Mouse (Mus musculus) C2C12 (cell line): ENCODE data around the gene Nfix. TPM values are rescaled to one million over a fixed set of nuclear protein-coding genes. Genes with fewer than 3 reads are reported as not detected.

Experiments
- H3K27me3 ChIP-seq: one replicate; pipeline ENCODE4 v1.6.1; 2011; ENCODE audit not compliant: control insufficient read depth, insufficient read depth, insufficient read length
- H3K36me3 ChIP-seq: one replicate; pipeline ENCODE4 v1.6.1; 2011; ENCODE audit not compliant: control insufficient read depth, insufficient read depth
- H3K4me3 ChIP-seq: one replicate; pipeline ENCODE4 v1.5.1; 2011; ENCODE audit warnings: mild to moderate bottlenecking, control low read depth; ENCODE audit not compliant: poor library complexity, insufficient read depth, severe bottlenecking
- H3K79me2 ChIP-seq: one replicate; pipeline ENCODE4 v1.6.1; 2011; ENCODE audit not compliant: control insufficient read depth, insufficient read depth
- H3K79me3 ChIP-seq: one replicate; pipeline ENCODE4 v1.6.1; 2011; ENCODE audit warnings: low read depth, control low read depth
- H3ac ChIP-seq: one replicate; pipeline ENCODE3; 2011; ENCODE audit warnings: low read depth; ENCODE audit not compliant: control insufficient read depth, insufficient read length
- CEBPB ChIP-seq: IDR thresholded peaks from one replicate; pipeline ENCODE4 v1.6.1; 2011; ENCODE audit warnings: low read depth, mild to moderate bottlenecking, control low read depth, moderate library complexity
- CTCF ChIP-seq: IDR thresholded peaks from one replicate; pipeline ENCODE4 v1.5.1; 2011; ENCODE audit not compliant: control insufficient read depth, insufficient read depth, insufficient read length
- FOSL1 ChIP-seq: IDR thresholded peaks from one replicate; pipeline ENCODE4 v1.8.0; 2011; ENCODE audit warnings: mild to moderate bottlenecking, low read length; ENCODE audit not compliant: poor library complexity, insufficient read depth, severe bottlenecking
- MAX ChIP-seq: IDR thresholded peaks from one replicate; pipeline ENCODE4 v1.6.1; 2011; ENCODE audit warnings: mild to moderate bottlenecking, control low read depth
- MYOD1 ChIP-seq: IDR thresholded peaks from one replicate; pipeline ENCODE4 v1.6.1; 2011; ENCODE audit warnings: low read depth; ENCODE audit not compliant: control insufficient read depth, insufficient read length
- MYOG ChIP-seq: IDR thresholded peaks from one replicate; pipeline ENCODE4 v1.6.1; 2011; ENCODE audit not compliant: control insufficient read depth, insufficient read length; ENCODE audit errors: extremely low read depth
- USF1 ChIP-seq: IDR thresholded peaks from one replicate; pipeline ENCODE4 v1.6.1; 2011; ENCODE audit warnings: low read depth, mild to moderate bottlenecking, control low read depth, moderate library complexity
- polyA plus RNA-seq: library from polyadenylated mRNA; unstranded; fragments of >200 nt; fragmentation: generic; extraction: Trizol; gene quantifications from one replicate; pipeline ENCODE4 v1.2.1, GENCODE M21; 2012; ENCODE audit warnings: missing spikeins

Nfix gene
- polyA plus RNA-seq, 1 experiment = 50.7 TPM

GRCm38 (mm10) chr8:84822723-84823122 is 22.6 kb upstream of the Nfix start, which contains the start of gene Dand5:
Gene Dand5, minus strand, starts transcription at chr8:84822823.
- Histone ChIP-seq H3K27me3 (no peaks in the 10 kb centered on the region), H3ac (no peak within 1 kb of the TSS), H3K79me3 (no peaks in the 10 kb centered on the region), H3K36me3 (no peaks in the 10 kb centered on the region), H3K4me3 (no peak within 1 kb of the TSS), H3K79me2 (no peaks in the 10 kb centered on the region)
- TF ChIP-seq CTCF (no peak), MYOG (no peak), USF1 (no peak)

- no peak overlapping the region for H3K4me3 ChIP-seq
- H3ac ChIP-seq = no peak overlapping the region
Observed at GRCm38 (mm10) chr8:84816117-84816516, 16.0 kb upstream of the Nfix start.

GRCm38 (mm10) chr8:84815547-84815946 is 15.4 kb upstream of the Nfix start:
- Histone ChIP-seq H3K36me3 (no peaks in the 10 kb centered on the region), H3ac (no peak overlapping the region), H3K79me2 (no peaks in the 10 kb centered on the region), H3K79me3 (no peaks in the 10 kb centered on the region), H3K27me3 (no peaks in the 10 kb centered on the region), H3K4me3 (no peak overlapping the region)
- TF ChIP-seq CTCF = peak; percentile 93
- TF ChIP-seq USF1 = no peak
- TF ChIP-seq MAX = no peak
- TF ChIP-seq MYOG = no peak
- TF ChIP-seq MYOD1 = peak; percentile 31
- no peak for TF ChIP-seq CEBPB
- no peak for TF ChIP-seq FOSL1

More at GRCm38 (mm10) chr8:84816117-84816516, 16.0 kb upstream of the Nfix start:
- TF ChIP-seq USF1 (no peak), CTCF (no peak), MYOD1 (no peak), CEBPB (no peak), MAX (no peak), MYOG (no peak), FOSL1 (no peak)
- no peaks in the 10 kb centered on the region for H3K36me3 ChIP-seq
- H3K79me2 ChIP-seq = no peaks in the 10 kb centered on the region
- no peaks in the 10 kb centered on the region for H3K27me3 ChIP-seq
- no peaks in the 10 kb centered on the region for H3K79me3 ChIP-seq

GRCm38 (mm10) chr8:84814555-84815441 is 14.7 kb upstream of the Nfix start:
- Histone ChIP-seq H3K27me3 (no peaks in the 10 kb centered on the region), H3K79me2 (no peaks in the 10 kb centered on the region), H3K36me3 (no peaks in the 10 kb centered on the region), H3K4me3 (no peak overlapping the region), H3K79me3 (no peaks in the 10 kb centered on the region), H3ac (no peak overlapping the region)
- TF ChIP-seq MYOG (no peak), FOSL1 (no peak), CEBPB (no peak), MAX (no peak), MYOD1 (no peak), USF1 (no peak), CTCF (no peak)

GRCm38 (mm10) chr8:84814240-84814554 is 14.1 kb upstream of the Nfix start:
- no peak for TF ChIP-seq MYOD1
- TF ChIP-seq MAX = no peak
- TF ChIP-seq USF1 = no peak
- TF ChIP-seq CTCF = no peak
- TF ChIP-seq FOSL1 = no peak
- no peak for TF ChIP-seq MYOG
- no peak for TF ChIP-seq CEBPB
- H3K79me2 ChIP-seq = no peaks in the 10 kb centered on the region
- no peaks in the 10 kb centered on the region for H3K27me3 ChIP-seq
- no peak overlapping the region for H3ac ChIP-seq
- H3K4me3 ChIP-seq = no peak overlapping the region
- no peaks in the 10 kb centered on the region for H3K36me3 ChIP-seq
- no peaks in the 10 kb centered on the region for H3K79me3 ChIP-seq

- Histone ChIP-seq H3K79me3 (no peaks in the 10 kb centered on the region), H3K4me3 (no peak overlapping the region), H3K79me2 (no peaks in the 10 kb centered on the region), H3ac (no peak overlapping the region), H3K36me3 (no peaks in the 10 kb centered on the region), H3K27me3 (no peaks in the 10 kb centered on the region)
- TF ChIP-seq CTCF (no peak), USF1 (no peak), FOSL1 (no peak), CEBPB (no peak), MYOD1 (no peak), MYOG (no peak), MAX (no peak)
Observed at GRCm38 (mm10) chr8:84813830-84814229, 13.7 kb upstream of the Nfix start.
